Mouse (Mus musculus): Measurements from ENCODE around the gene Zscan22.

DNA sequence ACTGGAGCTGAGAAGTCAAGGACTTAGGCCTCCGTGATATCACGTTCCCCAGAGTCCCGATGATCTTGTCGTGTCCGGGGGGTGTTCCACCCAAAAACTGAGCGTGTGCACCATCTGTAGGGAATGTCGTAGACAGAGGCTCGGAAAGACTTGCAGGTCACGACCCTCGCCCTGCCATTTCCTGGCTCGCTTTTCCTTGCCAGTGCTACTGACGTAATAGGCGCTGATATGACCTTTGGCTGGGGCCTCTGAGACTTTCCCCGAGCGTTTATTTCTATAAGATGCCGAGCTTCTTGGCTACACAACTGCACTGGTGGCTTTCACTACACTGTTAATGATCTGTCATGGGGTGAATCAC is 52.2 kb downstream of the Zscan22 start:
- TF ChIP-seq CTCF (IDR thresholded peaks at IDR 0.05; ENCODE audit: low read depth) (no peak), EP300 (IDR thresholded peaks at IDR 0.05; ENCODE audit: low read depth) (no peak)

Measured in liver, embryonic 14.5 days (tissue).